Mouse (Mus musculus) erythroid progenitor cell, adult 5-6 weeks (primary cell): ENCODE data around the gene Tbx1. TPM values are rescaled to one million over a fixed set of nuclear protein-coding genes. Genes with fewer than 3 reads are reported as not detected.

Experiments
- ATAC-seq: replicated peaks from 2 replicates; pipeline ENCODE4 v1.8.0; 2016; ENCODE audit warnings: moderate number of reproducible peaks, mild to moderate bottlenecking, moderate TSS enrichment, inconsistent platforms; ENCODE audit not compliant: poor library complexity, low FRiP score, severe bottlenecking
- total RNA-seq, 2 experiments: library from RNA; stranded (forward) in 1 of 2; stranded (reverse) in 1 of 2; fragments of 150-400 nt in 1 of 2; fragments of 186-747, 209-891 nt in 1 of 2; gene quantifications; 2 replicates each; pipeline versions ENCODE4 v1.2.3 to v1.2.4; 2015 to 2017; ENCODE audit warnings: low replicate concordance in 2 of 2

Gene Tbx1
- total RNA-seq, 2 experiments from 2014 or later = not detected

- no peak for ATAC-seq
These were observed 862 bp upstream of the Tbx1 start for GRCm38 (mm10) chr16:18591047-18592018.

DNA sequence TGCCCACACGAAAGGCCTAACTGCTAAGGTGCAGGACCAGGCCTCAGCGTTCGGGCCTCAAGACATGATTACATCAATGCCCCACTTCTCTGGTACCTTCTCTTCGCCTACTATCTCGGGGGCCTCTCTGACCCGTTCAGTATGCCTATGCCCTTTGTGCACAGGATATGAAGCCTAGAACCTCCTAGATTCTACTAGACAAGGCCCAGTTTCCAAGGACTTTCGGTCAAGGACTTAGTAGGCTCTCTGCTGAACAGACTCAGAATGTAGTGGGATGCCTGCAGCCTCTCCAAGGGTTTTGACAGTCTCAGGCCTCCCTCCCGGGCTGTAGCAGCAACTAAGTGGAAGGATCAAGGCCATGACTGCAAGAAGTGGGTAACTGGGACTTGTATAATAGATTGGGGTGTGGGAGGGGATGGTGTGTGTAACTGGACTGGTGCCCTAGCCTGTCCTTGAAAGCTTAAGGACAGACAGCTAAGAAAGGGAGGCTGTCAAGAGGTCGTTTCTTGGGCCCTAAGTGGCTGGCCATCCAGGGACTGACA is 1.3 kb downstream of the Tbx1 start:
- no peak for ATAC-seq

- ATAC-seq = no peak
These were observed 1.8 kb downstream of the Tbx1 start for GRCm38 (mm10) chr16:18588738-18589055.

DNA sequence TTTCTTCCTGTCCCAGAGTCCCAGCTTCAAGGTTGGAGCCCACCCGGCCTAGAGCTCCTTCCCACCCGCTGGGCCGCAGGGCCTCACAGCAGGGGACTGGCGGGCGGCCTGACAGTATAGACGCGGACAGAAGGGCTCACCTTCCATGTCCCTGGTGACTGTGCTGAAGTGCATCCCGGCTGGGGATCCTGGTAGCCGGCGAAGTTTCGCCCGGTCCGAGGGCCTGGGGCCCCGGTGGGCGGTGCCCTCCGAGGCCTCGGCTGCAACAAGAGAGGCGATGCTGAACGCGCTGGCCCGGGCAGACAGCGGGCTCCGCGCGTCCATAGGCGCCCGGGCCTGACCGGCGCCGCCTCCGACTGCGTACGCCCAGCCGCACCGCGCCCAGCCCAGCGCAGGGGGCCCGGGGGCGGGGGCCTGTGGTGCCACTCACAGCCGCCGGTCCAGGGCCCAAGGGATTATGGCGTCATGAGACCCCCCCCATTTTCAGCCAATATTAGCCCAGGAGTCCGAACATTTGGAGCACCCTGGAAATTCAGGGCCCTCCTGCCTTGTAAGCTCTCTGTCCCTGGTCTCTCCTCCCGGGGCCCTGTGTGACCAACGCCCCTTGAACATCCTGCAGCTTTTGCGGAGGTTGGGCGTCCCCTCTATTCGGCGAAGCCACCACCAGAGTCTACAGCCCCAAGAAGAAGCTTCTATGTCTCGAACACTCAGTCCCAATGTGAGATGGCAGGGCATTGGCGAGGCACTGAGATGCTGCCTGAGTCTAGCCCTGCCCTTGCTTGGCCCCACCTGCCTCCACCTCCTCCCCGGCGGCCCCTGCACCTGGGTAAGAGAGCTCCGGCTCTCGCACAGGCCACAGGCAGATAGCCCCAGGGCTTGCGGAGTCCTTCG is 2.4 kb downstream of the Tbx1 start:
- no peak for ATAC-seq

GRCm38 (mm10) chr16:18586906-18587546 is 3.4 kb downstream of the Tbx1 start:
- no peak for ATAC-seq

DNA sequence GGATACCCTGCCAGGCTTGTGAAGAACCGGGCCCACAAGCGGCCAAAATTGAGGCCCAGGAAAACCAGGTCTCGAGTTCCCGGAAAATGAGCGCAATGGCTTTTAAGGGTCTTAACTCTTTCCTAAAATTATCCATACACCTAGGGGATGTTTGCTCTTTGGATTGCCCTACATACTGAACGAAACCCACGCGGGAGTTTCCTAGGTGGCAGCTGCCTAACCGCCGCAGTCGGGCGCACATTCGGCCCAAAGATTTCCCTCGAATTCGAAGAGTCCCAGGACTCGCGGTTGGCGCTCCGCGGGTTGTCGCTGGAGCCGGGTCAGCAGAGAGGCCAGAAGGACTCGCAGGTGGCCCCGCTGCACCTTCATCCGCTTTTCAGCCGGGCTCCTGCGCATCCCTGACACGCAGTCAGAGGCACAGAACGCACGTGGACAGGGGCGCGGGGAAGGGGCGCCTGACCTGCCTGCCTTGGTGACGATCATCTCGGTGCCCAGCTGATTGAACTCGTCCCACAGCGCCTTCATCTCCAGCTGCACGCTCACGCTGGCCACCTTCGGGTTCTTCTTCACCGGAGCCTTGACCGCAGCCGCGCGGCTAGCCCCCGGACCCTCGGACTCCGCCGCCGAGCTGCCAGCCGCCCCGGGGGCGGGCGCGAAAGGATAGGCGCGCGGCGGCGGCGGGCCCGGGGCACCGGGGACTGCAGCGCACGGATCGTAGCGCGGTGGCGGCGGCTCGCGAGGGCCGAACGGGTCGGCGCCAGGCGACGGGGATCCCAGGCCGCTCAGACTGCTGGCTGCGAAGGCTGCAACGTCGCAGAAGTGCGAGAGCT is 4.2 kb downstream of the Tbx1 start:
- ATAC-seq = no peak

DNA sequence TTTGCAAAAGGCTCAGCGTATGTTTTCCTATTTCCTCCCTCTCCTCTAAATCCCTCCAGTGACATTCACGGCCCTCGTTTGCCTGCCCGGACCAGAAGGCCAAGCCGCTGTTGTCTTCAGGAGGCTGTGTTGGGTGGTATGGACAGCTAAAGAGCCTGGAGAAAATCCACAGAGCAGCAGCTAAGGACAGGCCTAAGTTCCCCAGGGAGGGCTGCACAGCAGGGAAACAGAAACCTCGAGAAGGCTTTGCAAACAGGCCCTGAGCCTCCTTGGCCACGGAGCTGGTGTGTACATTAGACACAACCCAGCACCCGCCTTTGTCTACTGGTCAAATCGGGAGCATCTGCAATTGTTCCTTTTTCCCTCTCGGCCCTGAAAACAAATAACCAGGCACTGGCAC is 4.8 kb downstream of the Tbx1 start:
- no peak for ATAC-seq

GRCm38 (mm10) chr16:18584901-18585510 is 5.5 kb downstream of the Tbx1 start:
- no peak for ATAC-seq

DNA sequence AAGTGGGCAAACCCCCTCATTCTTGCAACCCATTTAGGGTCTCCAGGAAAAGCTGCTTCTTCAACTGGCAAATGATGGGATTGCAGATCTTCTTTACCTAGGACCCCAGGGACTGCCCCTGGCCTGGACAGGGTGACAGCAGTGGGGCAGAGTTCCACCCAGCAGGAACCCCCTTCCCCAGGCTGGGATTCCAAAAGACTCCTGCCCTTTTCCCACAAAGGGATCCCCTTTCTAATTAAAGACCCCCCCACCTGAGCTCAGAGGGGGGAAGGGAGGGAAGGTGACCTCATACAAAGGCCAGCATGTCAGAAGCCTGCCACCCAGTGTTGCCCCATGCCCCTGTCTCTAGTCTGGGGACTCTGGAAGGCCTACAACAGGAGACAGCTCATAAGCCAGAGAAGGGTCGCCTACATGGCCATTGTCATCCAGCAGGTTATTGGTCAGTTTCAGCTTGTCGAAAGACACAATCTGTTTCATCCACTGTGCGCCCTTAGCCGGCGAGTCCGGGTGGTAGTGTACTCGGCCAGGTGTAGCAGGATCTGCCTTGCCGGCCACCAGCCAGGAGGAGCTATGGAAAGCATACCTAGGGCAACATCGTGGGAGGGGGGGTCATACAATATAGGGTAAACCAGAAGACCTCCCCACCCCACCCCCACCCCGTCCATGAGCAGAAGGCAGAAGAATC is 6.7 kb downstream of the Tbx1 start:
- ATAC-seq = no peak

DNA sequence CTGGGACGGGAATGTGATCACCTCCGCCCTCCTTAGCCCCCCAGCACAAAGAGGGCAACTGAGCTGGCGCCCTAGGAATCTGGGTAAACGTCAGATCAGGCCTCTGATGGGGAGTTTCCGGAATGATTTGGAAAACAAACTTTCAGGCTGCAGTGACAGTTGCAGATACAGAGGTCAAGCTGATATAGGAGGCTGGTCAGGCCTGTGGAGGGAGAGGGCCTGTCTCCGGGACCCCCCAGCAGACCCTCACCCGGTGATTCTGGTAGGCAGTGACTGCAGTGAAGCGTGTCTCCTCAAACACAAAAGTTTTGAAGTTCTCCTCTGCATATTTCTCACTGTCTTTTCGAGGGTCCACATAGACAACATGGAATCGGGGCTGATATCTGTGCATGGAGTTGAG is 7.3 kb downstream of the Tbx1 start:
- no peak for ATAC-seq

DNA sequence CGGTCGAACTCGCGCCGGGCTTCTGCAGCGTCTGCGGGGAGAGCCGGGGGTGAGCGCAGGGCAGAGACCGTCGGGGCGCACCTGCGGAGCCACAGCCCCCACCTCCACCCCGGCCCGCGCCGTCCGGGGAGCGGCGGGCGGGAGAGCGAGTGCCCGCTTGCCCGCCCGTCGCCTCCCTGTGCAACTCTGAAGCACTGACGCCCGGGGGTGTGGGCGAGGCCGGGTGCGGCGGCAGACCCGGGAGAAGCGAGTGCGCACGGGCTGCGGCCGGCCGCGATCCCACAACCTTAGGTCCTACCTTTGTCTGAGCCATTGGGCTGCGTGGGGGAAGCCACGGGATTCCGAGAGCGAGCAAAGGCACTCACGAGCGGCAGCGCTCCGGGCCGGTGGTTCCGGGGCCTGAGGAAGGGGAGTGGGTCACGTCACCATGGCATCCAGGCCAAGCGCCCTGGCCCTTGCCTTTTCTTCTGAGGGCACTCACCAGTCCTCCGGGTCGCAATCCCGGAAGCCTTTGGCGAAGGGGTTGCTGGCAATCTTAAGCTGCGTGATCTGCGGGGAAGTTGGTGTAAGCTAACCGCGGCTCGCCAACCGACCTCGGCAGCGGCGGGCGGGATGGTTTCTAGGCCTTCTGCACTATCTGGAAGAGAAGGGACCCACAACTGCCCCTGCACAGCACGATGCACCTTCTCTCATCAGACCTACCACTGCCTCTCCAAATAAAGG is 7.9 kb downstream of the Tbx1 start:
- no peak for ATAC-seq

DNA sequence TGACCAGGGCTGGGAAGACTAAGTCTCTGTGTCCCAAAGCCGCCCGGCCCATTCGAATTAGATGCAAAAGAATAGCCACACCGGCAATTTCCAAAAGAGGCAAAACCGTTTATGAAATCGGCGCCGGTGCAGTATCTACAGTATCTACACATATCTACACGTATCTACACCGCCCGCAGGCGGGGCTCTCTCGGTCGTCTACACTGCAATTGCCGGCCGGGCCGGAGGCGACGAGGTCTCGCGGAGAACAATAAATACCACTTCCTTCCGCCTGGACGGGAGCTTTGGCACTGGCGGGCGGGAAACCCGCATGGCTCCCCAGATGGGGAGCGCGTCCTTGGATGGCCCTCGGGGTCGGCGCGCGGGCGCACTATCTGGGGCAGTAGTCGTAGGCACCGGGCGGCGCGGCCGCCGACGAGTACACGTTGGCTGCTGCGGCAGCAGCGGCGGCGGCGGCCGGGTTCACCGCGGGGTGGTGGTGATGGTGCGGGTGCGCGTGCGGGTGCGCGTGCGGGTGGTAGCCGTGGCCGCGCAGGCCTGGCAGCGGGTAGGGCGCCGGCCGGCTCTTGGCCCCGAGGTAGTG is 8.8 kb downstream of the Tbx1 start:
- no peak for ATAC-seq

GRCm38 (mm10) chr16:18581050-18581622 is 9.3 kb downstream of the Tbx1 start:
- no peak for ATAC-seq

- ATAC-seq = no peak
These were observed 10.1 kb downstream of the Tbx1 start for GRCm38 (mm10) chr16:18580389-18580788.

DNA sequence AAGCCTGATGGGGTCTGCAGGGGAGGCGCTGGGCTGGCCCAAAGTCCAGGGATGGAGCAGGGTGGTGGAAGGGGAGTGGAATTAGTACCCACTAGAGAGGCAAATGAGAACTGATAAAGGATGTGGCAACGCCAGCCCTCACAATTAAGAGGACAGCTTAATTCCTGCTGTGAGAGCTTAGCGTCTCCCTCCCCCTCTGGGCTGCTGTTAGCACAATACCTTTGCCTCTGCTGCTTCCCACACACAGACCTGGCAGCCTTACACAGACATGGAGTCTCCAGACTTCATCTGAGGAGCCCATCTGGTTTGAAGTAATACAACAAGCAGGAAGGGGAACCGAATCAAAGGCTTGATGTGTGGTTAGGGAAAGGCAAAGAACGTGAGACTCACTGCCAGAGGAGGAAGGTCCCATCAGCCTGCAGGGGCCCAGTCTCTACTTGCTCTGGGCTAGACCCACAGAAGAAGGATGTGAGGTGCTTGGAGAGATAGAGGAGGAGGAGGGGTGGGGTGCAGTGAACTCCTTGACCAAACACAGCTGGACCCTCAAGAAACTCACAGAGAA is 12.8 kb downstream of the Tbx1 start:
- ATAC-seq = no peak

DNA sequence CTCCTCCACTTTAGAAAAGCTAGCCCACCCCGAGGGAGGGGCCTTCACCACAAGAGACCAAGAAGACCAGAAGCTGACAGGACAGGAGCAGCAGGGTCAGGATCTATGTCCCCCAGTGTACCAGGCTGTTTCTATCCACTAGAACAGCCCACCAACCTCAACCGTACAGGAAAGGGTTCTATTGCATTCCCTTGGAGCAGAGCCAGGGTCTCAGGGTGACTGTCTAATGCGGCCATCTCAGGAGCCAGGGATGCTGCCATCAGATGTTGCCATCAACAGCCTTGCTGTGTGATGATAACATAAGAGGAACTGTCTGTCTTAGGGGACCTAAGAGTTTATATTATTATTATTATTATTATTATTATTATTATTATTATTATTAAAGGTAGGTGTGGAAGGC is 13.4 kb downstream of the Tbx1 start:
- ATAC-seq = no peak

DNA sequence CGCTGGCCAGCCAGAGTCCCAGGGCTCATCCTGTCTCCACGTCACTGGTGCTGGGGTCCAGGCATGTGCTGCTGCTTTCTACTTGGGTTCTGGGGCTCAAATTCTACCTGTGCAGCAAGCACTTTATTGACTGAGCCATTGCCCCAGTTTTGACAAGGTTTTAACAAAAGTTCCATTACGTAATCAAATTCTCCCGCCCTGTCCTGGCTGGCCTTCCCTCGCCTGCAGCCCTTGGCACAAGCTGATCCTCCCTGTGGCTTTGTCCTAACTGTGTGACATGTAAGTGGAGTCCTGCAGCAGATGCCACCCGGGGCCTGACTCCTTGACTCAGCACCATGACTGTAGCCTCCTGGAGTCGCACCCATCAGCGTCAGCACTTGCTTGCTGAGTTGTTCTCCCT is 16.3 kb downstream of the Tbx1 start:
- no peak for ATAC-seq
